Mouse (Mus musculus) embryonic facial prominence, embryonic 14.5 days (tissue): ENCODE measurements at regions not wholly inside any gene's neighbourhood (a gene's known extent, or its start where the extent isn't known, plus 50 kb on each side); places are given as distances from the start of the nearest gene placed in this dataset.
"Not testable (repeated sequence)": the region's sequence is repeated elsewhere in the genome, so short reads cannot be mapped to it uniquely, and the experiment has no call there.

ENCODE experiments used
- ATAC-seq: fragments of 200-750 bp; cut with Nextera tagmentation; 2 replicates; pipeline ENCODE4 v1.8.0; 2017; ENCODE audit warnings: low read depth, moderate number of reproducible peaks, moderate TSS enrichment
- DNase-seq: peaks from one replicate; pipeline ENCODE4 v3.0.0-alpha.2; 2015; ENCODE audit warnings: low spot score
- H3K27ac ChIP-seq: fragments of 300-500 bp; sonication (generic); replicated peaks from 2 replicates; pipeline ENCODE4 v1.5.1; 2014; ENCODE audit warnings: low read depth, mild to moderate bottlenecking, low read length, moderate library complexity
- H3K27me3 ChIP-seq: fragments of 300-500 bp; sonication (generic); replicated peaks from 2 replicates; pipeline ENCODE4 v1.6.1; 2014; ENCODE audit warnings: low read length; ENCODE audit not compliant: control insufficient read depth, insufficient read depth
- H3K36me3 ChIP-seq: fragments of 300-500 bp; sonication (generic); 2 replicates; pipeline ENCODE4 v1.6.1; 2014; ENCODE audit warnings: low read length, mixed read lengths; ENCODE audit not compliant: control insufficient read depth, insufficient read depth
- H3K4me1 ChIP-seq: fragments of 300-500 bp; sonication (generic); 2 replicates; pipeline ENCODE4 v1.6.1; 2014; ENCODE audit warnings: antibody characterized with exemption, low read length; ENCODE audit not compliant: control insufficient read depth, insufficient read depth
- H3K4me2 ChIP-seq: fragments of 300-500 bp; sonication (generic); 2 replicates; pipeline ENCODE4 v1.6.1; 2014; ENCODE audit warnings: low read depth, mild to moderate bottlenecking, low read length, moderate library complexity, mixed read lengths
- H3K4me3 ChIP-seq: fragments of 300-500 bp; sonication (generic); 2 replicates; pipeline ENCODE4 v1.5.1; 2014; ENCODE audit warnings: low read depth, mild to moderate bottlenecking, low read length
- H3K9ac ChIP-seq: fragments of 300-500 bp; sonication (generic); 2 replicates; pipeline ENCODE4 v1.6.1; 2014; ENCODE audit warnings: low read depth, mild to moderate bottlenecking, low read length, moderate library complexity, mixed read lengths
- H3K9me3 ChIP-seq: fragments of 300-500 bp; sonication (generic); 2 replicates; pipeline ENCODE4 v1.6.1; 2016; ENCODE audit warnings: low read length; ENCODE audit not compliant: control insufficient read depth
- WGBS: fragments of 180-500 bp; shearing (Covaris S2); extraction: QIAGEN DNeasy Blood & Tissue Kit; methylation state at CpG from one replicate; pipeline ENCODE4 v1.1.7; 2014; 5-methylcytosine and 5-hydroxymethylcytosine counted together

- no peak for DNase-seq
- Histone ChIP-seq H3K9me3 (no peaks in the 10 kb centered on the region), H3K9ac (no peak overlapping the region), H3K4me2 (no peak overlapping the region), H3K4me1 (no peaks in the 10 kb centered on the region), H3K27me3 (no peaks in the 10 kb centered on the region), H3K27ac (no peak overlapping the region), H3K36me3 (no peaks in the 10 kb centered on the region), H3K4me3 (no peak overlapping the region)
- WGBS = 73% methylated on average over 4 of the region's 4 CpGs
- no peak for ATAC-seq
These were observed 342.3 kb upstream of the Gm28363 start for GRCm38 (mm10) chr1:117354624-117355023.

GRCm38 (mm10) chr1:117356418-117357194, 340.3 kb upstream of the Gm28363 start:
- Histone ChIP-seq H3K4me1 (no peaks in the 10 kb centered on the region), H3K4me3 (no peak overlapping the region), H3K36me3 (no peaks in the 10 kb centered on the region), H3K9ac (no peak overlapping the region), H3K4me2 (no peak overlapping the region), H3K9me3 (no peaks in the 10 kb centered on the region), H3K27ac (no peak overlapping the region), H3K27me3 (no peaks in the 10 kb centered on the region)
- WGBS = 81% methylated on average over 5 of the region's 5 CpGs
- ATAC-seq = no peak
- DNase-seq = no peak

DNA sequence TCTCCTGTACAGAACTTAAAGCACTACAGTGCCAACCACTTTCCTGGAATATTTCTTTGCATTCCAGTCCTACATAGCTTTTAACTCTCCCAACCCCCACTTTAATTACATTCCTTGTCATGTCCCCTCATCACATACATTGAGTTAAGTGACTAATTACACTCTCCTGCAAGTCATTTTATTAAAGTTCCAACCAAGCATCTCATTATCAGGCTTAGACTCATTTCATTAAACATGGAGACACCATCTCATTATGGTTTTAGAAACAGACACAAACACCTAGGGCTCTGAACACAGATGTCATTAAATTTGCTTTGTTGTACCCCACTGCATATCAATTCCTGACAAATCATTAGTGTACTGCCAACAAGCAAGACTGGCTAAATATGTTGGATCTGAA, 332.9 kb upstream of the Gm28363 start:
- no peak for ATAC-seq
- Histone ChIP-seq H3K4me2 (no peak overlapping the region), H3K4me1 (no peaks in the 10 kb centered on the region), H3K9me3 (no peaks in the 10 kb centered on the region), H3K27me3 (no peaks in the 10 kb centered on the region), H3K27ac (no peak overlapping the region), H3K4me3 (no peak overlapping the region), H3K9ac (no peak overlapping the region), H3K36me3 (no peaks in the 10 kb centered on the region)
- DNase-seq = no peak

- Histone ChIP-seq H3K27ac (no peak overlapping the region), H3K4me3 (no peak overlapping the region), H3K9ac (no peak overlapping the region), H3K4me1 (no peaks in the 10 kb centered on the region), H3K27me3 (no peaks in the 10 kb centered on the region), H3K36me3 (no peaks in the 10 kb centered on the region), H3K4me2 (no peak overlapping the region), H3K9me3 (no peaks in the 10 kb centered on the region)
- ATAC-seq (no peak), DNase-seq (no peak)
These were observed 284.6 kb upstream of the Gm28363 start for GRCm38 (mm10) chr1:117412349-117412748.

DNA sequence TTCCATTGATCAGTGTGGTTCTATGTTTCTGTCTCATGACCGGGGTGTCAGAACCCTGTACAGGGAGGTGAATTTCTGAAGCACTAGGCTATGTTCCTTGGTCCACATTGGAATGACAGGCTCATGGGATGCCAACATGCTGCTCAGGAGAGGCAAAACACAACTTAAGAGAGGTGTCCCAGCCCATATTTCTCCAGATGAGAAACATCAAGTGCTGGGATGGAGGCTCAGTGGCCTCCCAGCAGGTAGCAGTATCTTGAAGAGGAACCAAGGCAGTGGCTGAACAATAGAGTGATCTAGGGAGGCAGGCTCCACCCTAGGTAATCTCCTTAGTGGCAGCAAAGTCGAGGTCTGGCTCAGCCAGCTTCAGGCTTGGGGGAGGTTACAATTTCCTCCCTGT, 239.2 kb upstream of the Gm28363 start:
- ATAC-seq (no peak), DNase-seq (no peak)
- Histone ChIP-seq H3K9ac (no peak overlapping the region), H3K4me1 (no peaks in the 10 kb centered on the region), H3K27ac (no peak overlapping the region), H3K9me3 (no peaks in the 10 kb centered on the region), H3K36me3 (no peaks in the 10 kb centered on the region), H3K4me2 (no peak overlapping the region), H3K4me3 (no peak overlapping the region), H3K27me3 (no peaks in the 10 kb centered on the region)
- 57% methylated on average over 2 of the region's 2 CpGs for whole genome bisulfite sequencing

- not testable (repeated sequence) for H3K27me3 ChIP-seq, H3K9me3 ChIP-seq, ATAC-seq, H3K27ac ChIP-seq, DNase-seq, H3K36me3 ChIP-seq, H3K4me1 ChIP-seq, H3K4me2 ChIP-seq, H3K4me3 ChIP-seq, H3K9ac ChIP-seq
- WGBS = 65% methylated on average over 7 of the region's 7 CpGs
These were observed 238.6 kb upstream of the Gm28363 start for GRCm38 (mm10) chr1:117458156-117458850.

GRCm38 (mm10) chr1:117459126-117459525, 237.8 kb upstream of the Gm28363 start:
- not testable (repeated sequence) for H3K36me3 ChIP-seq, H3K9me3 ChIP-seq, H3K4me3 ChIP-seq, DNase-seq, H3K27ac ChIP-seq, H3K9ac ChIP-seq, H3K4me1 ChIP-seq, H3K27me3 ChIP-seq, H3K4me2 ChIP-seq, ATAC-seq

DNA sequence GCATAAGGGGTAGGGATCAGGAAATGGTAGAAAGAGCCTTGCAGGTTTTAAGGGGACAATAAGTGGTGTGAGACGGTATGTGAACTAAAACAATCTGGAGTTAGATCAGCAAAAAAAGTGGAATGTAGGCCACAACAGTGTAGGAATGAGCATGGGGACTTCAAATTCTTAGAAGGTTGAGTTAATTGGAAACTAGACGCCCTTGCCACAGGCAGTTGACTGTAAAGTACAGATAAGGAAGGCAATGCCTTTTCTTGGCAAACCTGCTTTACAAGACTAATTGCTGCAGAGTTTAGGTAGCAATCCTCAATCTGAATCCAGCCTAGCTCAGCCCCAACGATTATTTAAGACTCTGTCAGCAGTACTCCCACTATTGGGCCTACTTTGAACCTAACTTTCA, 206.8 kb upstream of the Gm28363 start:
- Histone ChIP-seq H3K9me3 (no peaks in the 10 kb centered on the region), H3K27ac (no peak overlapping the region), H3K4me2 (no peak overlapping the region), H3K4me1 (no peaks in the 10 kb centered on the region), H3K4me3 (no peak overlapping the region), H3K9ac (no peak overlapping the region), H3K27me3 (no peaks in the 10 kb centered on the region), H3K36me3 (no peaks in the 10 kb centered on the region)
- 74% methylated on average over 3 of the region's 3 CpGs for WGBS
- no peak for ATAC-seq
- no peak for DNase-seq

- H3K4me2 ChIP-seq = no peak overlapping the region
- no peaks in the 10 kb centered on the region for H3K27me3 ChIP-seq
- H3K27ac ChIP-seq = no peak overlapping the region
- H3K4me3 ChIP-seq = no peak overlapping the region
- DNase-seq (no peak), ATAC-seq (no peak)
- H3K4me1 ChIP-seq = no peaks in the 10 kb centered on the region
- no peaks in the 10 kb centered on the region for H3K9me3 ChIP-seq
- H3K9ac ChIP-seq = no peak overlapping the region
- no peaks in the 10 kb centered on the region for H3K36me3 ChIP-seq
These were observed 199.9 kb upstream of the Gm28363 start for GRCm38 (mm10) chr1:117497003-117497402.
